Mouse (Mus musculus) gastrocnemius, postnatal 10 days (tissue): ENCODE measurements around the gene Gm5142. TPM values are rescaled to one million over a fixed set of nuclear protein-coding genes. Genes with fewer than 3 reads are reported as not detected.

Source experiments
- DNase-seq: peaks from one replicate; pipeline ENCODE4 v3.0.0; 2021; ENCODE audit warnings: mixed read lengths
- long read RNA-seq, 2 experiments: library from polyadenylated mRNA; stranded (forward); transcript quantifications; one replicate each; pipeline ENCODE4 v2.0.0; 2021
- total RNA-seq, 2 experiments: library from RNA; stranded (reverse); gene quantifications; 2 replicates each; pipeline ENCODE4 v1.2.3; 2021

Gene Gm5142
- not detected for total RNA-seq
- long read RNA-seq, experiment 1, result 0 reads
- long read RNA-seq, experiment 2, result 0 reads

- no peak for DNase-seq
Measured at GRCm38 (mm10) chr14:59178649-59179048, at the start of gene Gm5142. Gm5142 (minus strand) TSS chr14:59178749.

GRCm38 (mm10) chr14:59226240-59226639 lies 47.7 kb upstream of the Gm5142 start:
- no peak for DNase-seq

- DNase-seq, result no peak
Measured at GRCm38 (mm10) chr14:59219241-59219640, 40.7 kb upstream of the Gm5142 start.

- no peak for DNase-seq
Measured at GRCm38 (mm10) chr14:59209816-59210215, 31.3 kb upstream of the Gm5142 start.

GRCm38 (mm10) chr14:59209003-59209402 lies 30.5 kb upstream of the Gm5142 start:
- no peak for DNase-seq

- DNase-seq, result no peak
Measured at GRCm38 (mm10) chr14:59205976-59206583, 27.5 kb upstream of the Gm5142 start.

- no peak for DNase-seq
Measured at GRCm38 (mm10) chr14:59205461-59205860, 26.9 kb upstream of the Gm5142 start.

- no peak for DNase-seq
Measured at GRCm38 (mm10) chr14:59201604-59202215, 23.2 kb upstream of the Gm5142 start.

- DNase-seq, result peak; percentile 92
Measured at GRCm38 (mm10) chr14:59200711-59201603, 22.4 kb upstream of the Gm5142 start, which contains the start of gene Rcbtb1. Rcbtb1 (plus strand) TSS chr14:59201209.

GRCm38 (mm10) chr14:59186121-59186520 lies 7.6 kb upstream of the Gm5142 start:
- no peak for DNase-seq

- no peak for DNase-seq
Measured at GRCm38 (mm10) chr14:59185514-59185913, 7.0 kb upstream of the Gm5142 start.

GRCm38 (mm10) chr14:59182732-59183131 lies 4.2 kb upstream of the Gm5142 start:
- no peak for DNase-seq

GRCm38 (mm10) chr14:59157016-59157698 lies 21.4 kb downstream of the Gm5142 start:
- no peak for DNase-seq

- no peak for DNase-seq
Measured at GRCm38 (mm10) chr14:59155589-59155988, 23.0 kb downstream of the Gm5142 start.

- no peak for DNase-seq
Measured at GRCm38 (mm10) chr14:59142793-59143192, 35.8 kb downstream of the Gm5142 start, which contains the start of gene 1700129C05Rik. 1700129C05Rik (minus strand) TSS chr14:59142893.

GRCm38 (mm10) chr14:59114281-59114680 lies 64.3 kb downstream of the Gm5142 start:
- DNase-seq, result no peak

Other genes with a start within 250 kb of the Gm5142 start
- gene 1700129C05Rik, start 35.9 kb downstream of the Gm5142 start, total RNA-seq, result not detected
- 10 to 100 TPM; 14.4 to 18.3 TPM for gene Rcbtb1, start 22.5 kb upstream of the Gm5142 start, total RNA-seq
- not detected for gene Gm6904, start 81.5 kb upstream of the Gm5142 start, total RNA-seq
- gene Phf11a, start 118.8 kb upstream of the Gm5142 start, total RNA-seq, result not detected
- gene Phf11b, start 162.6 kb upstream of the Gm5142 start, total RNA-seq, result under 1 TPM in 1 of 2 experiments, not detected in 1; 0.28 TPM
- 1 to 10 TPM; 1.6 to 2.2 TPM for gene Phf11d, start 186.7 kb upstream of the Gm5142 start, total RNA-seq
- under 1 TPM; 0.42 to 0.52 TPM for gene Phf11c, start 216.6 kb upstream of the Gm5142 start, total RNA-seq